Comparison of ENCODE assay signal across 34 mouse cellular contexts in the genomic region with DNA sequence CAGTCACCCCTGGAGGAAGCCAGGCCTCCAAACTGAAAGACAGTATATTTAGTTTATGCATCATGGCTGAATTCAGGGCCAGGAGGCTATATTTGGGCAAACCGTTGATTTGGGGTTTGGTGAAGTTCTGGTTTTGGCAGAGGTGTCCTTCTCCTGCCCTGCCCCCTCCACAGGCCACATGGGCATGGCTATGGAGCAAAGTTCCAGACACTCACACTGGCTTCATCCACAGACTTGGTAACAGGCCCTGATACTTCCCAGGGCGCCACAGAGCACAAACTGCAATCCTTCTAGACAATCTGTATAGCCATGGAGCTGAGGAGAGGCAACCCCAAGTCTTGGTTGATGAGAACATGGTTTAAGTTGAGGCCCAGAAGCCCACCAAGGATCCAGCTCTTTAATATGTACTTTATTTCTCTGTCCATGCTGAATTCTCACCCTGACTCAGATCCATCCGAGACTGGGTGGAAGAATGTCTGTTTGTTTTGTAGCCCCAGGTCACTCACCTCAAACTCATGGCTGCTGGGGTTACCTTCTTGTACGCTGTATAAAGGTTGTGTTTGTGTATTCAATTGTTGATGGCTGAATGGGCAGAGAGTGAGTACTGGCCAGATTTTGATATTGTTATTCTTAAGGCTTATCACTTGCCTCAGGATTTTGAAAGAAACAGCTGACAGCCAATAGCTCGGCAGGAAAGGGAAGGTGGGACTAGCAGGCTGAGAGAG.
"Had no signal": no experiment of that assay in that cellular context is flagged by ENCODE, and none has a peak within 500 bp of the region (broad histone marks: within the 10 kb centered on the region; RNA-seq: fewer than 3 reads in every experiment).

No protein-coding gene starts in this region.

- H3K4me1 ChIP-seq: heart, embryonic 10.5 days; heart, embryonic 13.5 days; heart, embryonic 15.5 days; hindbrain, embryonic 10.5 days; hindbrain, embryonic 12.5 days; hindbrain, embryonic 13.5 days; hindbrain, embryonic 15.5 days; intestine, embryonic 15.5 days; kidney, embryonic 15.5 days had no signal

- H3K9ac ChIP-seq: heart, embryonic 12.5 days; heart, embryonic 13.5 days; heart, embryonic 15.5 days; hindbrain, embryonic 12.5 days; hindbrain, embryonic 13.5 days; hindbrain, embryonic 14.5 days; hindbrain, embryonic 15.5 days; intestine, embryonic 15.5 days; kidney, embryonic 15.5 days had no signal

- H3K27ac ChIP-seq: heart, adult 2 months; heart, embryonic 10.5 days; heart, embryonic 13.5 days; heart, embryonic 15.5 days; hindbrain, embryonic 10.5 days; hindbrain, embryonic 12.5 days; hindbrain, embryonic 13.5 days; hindbrain, embryonic 14.5 days; hindbrain, embryonic 15.5 days; hindbrain, postnatal 0 days; intestine, embryonic 15.5 days; kidney, embryonic 15.5 days; kidney, postnatal 0 days; layer of hippocampus, adult 2 months had no signal

- ATAC-seq: hindbrain, embryonic 16.5 days; hindbrain, postnatal 0 days; inflammation-experienced regulatory T-cells, adult 6 months; intestine, embryonic 15.5 days; intestine, embryonic 16.5 days; intestine, postnatal 0 days had no signal

- H3K36me3 ChIP-seq: heart, embryonic 15.5 days; hindbrain, embryonic 13.5 days; hindbrain, embryonic 15.5 days had no signal

- H3K9me3 ChIP-seq: heart, embryonic 15.5 days; hindbrain, embryonic 13.5 days; hindbrain, embryonic 15.5 days; intestine, embryonic 15.5 days had no signal

- DNase-seq: heart, adult 2 months; heart, postnatal 10 days; heart, postnatal 14 days; heart, postnatal 36 days; heart, postnatal 4 days; kidney, adult 11 months; kidney, adult 18-20 months; kidney, adult 2 months; kidney, adult 8-10 months; kidney, adult 9 months; kidney, postnatal 10 days; kidney, postnatal 14 days; kidney, postnatal 25 days; kidney, postnatal 4 days; layer of hippocampus, adult 9-11 months had no signal

- H3K4me3 ChIP-seq: heart, adult 2 months; heart, embryonic 10.5 days; heart, embryonic 12.5 days; heart, embryonic 13.5 days; heart, embryonic 15.5 days; hindbrain, embryonic 10.5 days; hindbrain, embryonic 12.5 days; hindbrain, embryonic 13.5 days; hindbrain, embryonic 15.5 days; intestine, embryonic 15.5 days; kidney, embryonic 15.5 days; layer of hippocampus, adult 2 months had no signal

- H3K27me3 ChIP-seq: heart, embryonic 12.5 days; heart, embryonic 13.5 days; heart, embryonic 15.5 days; hindbrain, embryonic 12.5 days; hindbrain, embryonic 13.5 days; hindbrain, embryonic 15.5 days; intestine, embryonic 15.5 days; kidney, embryonic 15.5 days had no signal

- H3K4me2 ChIP-seq: heart, embryonic 11.5 days; heart, embryonic 12.5 days; heart, embryonic 13.5 days; heart, embryonic 15.5 days; hindbrain, embryonic 12.5 days; hindbrain, embryonic 13.5 days; hindbrain, embryonic 14.5 days; hindbrain, embryonic 15.5 days; intestine, embryonic 15.5 days; kidney, embryonic 15.5 days had no signal
